22 mouse cellular contexts compared by ENCODE assay signal in the genomic region with DNA sequence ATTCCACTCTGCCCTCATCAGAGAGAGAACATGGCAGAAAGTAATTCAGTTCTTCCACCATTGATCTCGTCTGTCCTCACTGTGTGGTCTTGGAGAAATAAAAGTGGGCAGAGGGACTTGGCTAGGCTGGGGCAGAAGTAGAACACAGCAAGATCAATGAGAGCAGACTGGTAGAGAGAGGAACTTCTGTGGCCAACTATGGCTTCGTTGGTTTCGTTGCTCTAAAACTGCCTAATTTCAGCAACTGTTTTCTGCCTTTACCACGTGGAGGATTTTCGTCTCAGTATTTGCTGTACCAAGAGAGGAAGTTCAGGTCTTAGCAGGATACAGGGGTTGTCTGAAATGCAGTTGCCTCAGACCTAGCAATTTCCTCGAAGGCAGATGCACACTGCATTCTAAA.
"Had no signal": no experiment of that assay in that cellular context is flagged by ENCODE, and none has a peak within 500 bp of the region (broad histone marks: within the 10 kb centered on the region; RNA-seq: fewer than 3 reads in every experiment).

No protein-coding gene starts in this region.

- ATAC-seq: liver, embryonic 12.5 days; midbrain, embryonic 13.5 days; midbrain, embryonic 16.5 days had no signal

- H3K9ac ChIP-seq: kidney, embryonic 15.5 days; limb, embryonic 12.5 days; limb, embryonic 15.5 days; liver, embryonic 12.5 days; liver, embryonic 15.5 days; midbrain, embryonic 13.5 days; neural tube, embryonic 12.5 days; neural tube, embryonic 15.5 days had no signal

- H3K4me1 ChIP-seq: limb, embryonic 12.5 days; limb, embryonic 15.5 days; liver, embryonic 12.5 days; liver, embryonic 15.5 days; midbrain, embryonic 13.5 days; neural tube, embryonic 12.5 days had no signal

- H3K27me3 ChIP-seq: kidney, embryonic 15.5 days; limb, embryonic 12.5 days; limb, embryonic 15.5 days; liver, embryonic 12.5 days; liver, embryonic 15.5 days; midbrain, embryonic 13.5 days; neural tube, embryonic 12.5 days; neural tube, embryonic 15.5 days had no signal

- H3K4me3 ChIP-seq: kidney, embryonic 15.5 days; limb, embryonic 12.5 days; limb, embryonic 15.5 days; liver, embryonic 12.5 days; liver, embryonic 15.5 days; midbrain, embryonic 13.5 days; neural tube, embryonic 12.5 days; neural tube, embryonic 15.5 days had no signal

- H3K36me3 ChIP-seq: kidney, embryonic 15.5 days; limb, embryonic 12.5 days; limb, embryonic 15.5 days; liver, embryonic 12.5 days; liver, embryonic 15.5 days; midbrain, embryonic 13.5 days; neural tube, embryonic 12.5 days; neural tube, embryonic 15.5 days had no signal

- H3K4me2 ChIP-seq: kidney, embryonic 15.5 days; limb, embryonic 12.5 days; limb, embryonic 15.5 days; liver, embryonic 12.5 days; liver, embryonic 15.5 days; midbrain, embryonic 13.5 days; neural tube, embryonic 12.5 days; neural tube, embryonic 15.5 days had no signal

- H3K9me3 ChIP-seq: kidney, embryonic 15.5 days; limb, embryonic 12.5 days; limb, embryonic 15.5 days; liver, embryonic 12.5 days; liver, embryonic 15.5 days; midbrain, embryonic 13.5 days; neural tube, embryonic 12.5 days; neural tube, embryonic 15.5 days had no signal

- H3K27ac ChIP-seq: kidney, embryonic 15.5 days; limb, embryonic 12.5 days; limb, embryonic 15.5 days; liver, embryonic 12.5 days; liver, embryonic 15.5 days; midbrain, embryonic 13.5 days; neural tube, embryonic 12.5 days; neural tube, embryonic 15.5 days; stomach, postnatal 0 days had no signal

- DNase-seq: kidney, adult 11 months; kidney, adult 8-10 months; kidney, postnatal 10 days; kidney, postnatal 36 days; left cerebral cortex, postnatal 4 days; lung, adult 2 months; lung, postnatal 14 days; lung, postnatal 4 days; right cerebral cortex, adult 18-20 months; right cerebral cortex, postnatal 14 days; right cerebral cortex, postnatal 4 days; thymus, postnatal 25 days had no signal
